Mouse (Mus musculus) MEL (cell line): ENCODE data around the gene Gng7. TPM values are rescaled to one million over a fixed set of nuclear protein-coding genes. Genes with fewer than 3 reads are reported as not detected.

Experiments
- DNase-seq: peaks from one replicate; pipeline ENCODE4 v3.0.0; 2011; ENCODE audit warnings: low read depth, low spot score
- H3K27ac ChIP-seq: 2 replicates; pipeline ENCODE4 v1.5.1; 2012; ENCODE audit warnings: low read depth, mild to moderate bottlenecking, control low read depth, low read length, moderate library complexity; ENCODE audit not compliant: control insufficient read depth
- H3K27me3 ChIP-seq, 2 experiments: fragments of 150-350 bp in 1 of 2; sonication (generic) in 1 of 2; 2 replicates each; pipeline ENCODE4 v1.6.1; 2012; ENCODE audit warnings: low read length in 2 of 2, mild to moderate bottlenecking in 2 of 2, improper control_type of control experiment in 1 of 2, moderate library complexity in 1 of 2; ENCODE audit not compliant: insufficient read depth in 2 of 2, control insufficient read depth in 1 of 2
- H3K36me3 ChIP-seq, 2 experiments: 2 replicates each; pipeline ENCODE4 v1.6.1; 2012 to 2014; ENCODE audit warnings: low read length in 2 of 2, improper control_type of control experiment in 1 of 2, inconsistent platforms in 1 of 2, mild to moderate bottlenecking in 1 of 2; ENCODE audit not compliant: insufficient read depth in 2 of 2, control insufficient read depth in 1 of 2
- H3K4me1 ChIP-seq, 2 experiments: fragments of 150-350 bp in 1 of 2; sonication (generic) in 1 of 2; 2 replicates each; pipeline ENCODE4 v1.6.1; 2012; ENCODE audit warnings: low read length in 2 of 2, improper control_type of control experiment in 1 of 2, mild to moderate bottlenecking in 1 of 2; ENCODE audit not compliant: insufficient read depth in 2 of 2, control insufficient read depth in 1 of 2
- H3K4me3 ChIP-seq, 2 experiments: fragments of 150-350 bp in 1 of 2; sonication (generic) in 1 of 2; 2 replicates each; pipeline ENCODE4 v1.5.1; 2012; ENCODE audit warnings: low read depth in 2 of 2, low read length in 2 of 2, mild to moderate bottlenecking in 2 of 2, moderate library complexity in 2 of 2, control low read depth in 1 of 2, improper control_type of control experiment in 1 of 2; ENCODE audit not compliant: control insufficient read depth in 1 of 2, insufficient read depth in 1 of 2
- H3K79me2 ChIP-seq: 2 replicates; pipeline ENCODE4 v1.6.1; 2012; ENCODE audit warnings: mild to moderate bottlenecking, low read length, moderate library complexity; ENCODE audit not compliant: control insufficient read depth, poor library complexity, insufficient read depth
- H3K9ac ChIP-seq: 2 replicates; pipeline ENCODE4 v1.6.1; 2012; ENCODE audit warnings: low read depth, mild to moderate bottlenecking, control low read depth, low read length, moderate library complexity; ENCODE audit not compliant: control insufficient read depth, poor library complexity, severe bottlenecking
- H3K9me3 ChIP-seq: fragments of 150-350 bp; sonication (generic); replicated peaks from 2 replicates; pipeline ENCODE4 v1.6.1; 2012; ENCODE audit warnings: mild to moderate bottlenecking, low read length, improper control_type of control experiment, moderate library complexity; ENCODE audit not compliant: insufficient read depth
- CHD1 ChIP-seq: IDR thresholded peaks from 2 replicates; pipeline ENCODE4 v1.6.1; 2012; ENCODE audit warnings: low read depth, mild to moderate bottlenecking, inconsistent platforms, low read length, improper control_type of control experiment
- EP300 ChIP-seq, 2 experiments: IDR thresholded peaks; 2 replicates each; pipeline ENCODE4 v1.6.1; 2011; ENCODE audit warnings: improper control_type of control experiment in 2 of 2, low read length in 2 of 2, low read depth in 1 of 2, mild to moderate bottlenecking in 1 of 2
- GATA1 ChIP-seq: IDR thresholded peaks from 2 replicates; pipeline ENCODE4 v1.6.1; 2011; ENCODE audit warnings: low read depth, low read length, improper control_type of control experiment
- HCFC1 ChIP-seq: IDR thresholded peaks from 2 replicates; pipeline ENCODE4 v1.6.1; 2012; ENCODE audit warnings: low read depth, mild to moderate bottlenecking, inconsistent platforms, low read length, improper control_type of control experiment, moderate library complexity
- KAT2A ChIP-seq: conservative IDR thresholded peaks from 2 replicates; pipeline ENCODE4 v1.6.1; 2012; ENCODE audit warnings: low read depth, low read length, improper control_type of control experiment, inconsistent platforms
- MAFK ChIP-seq: IDR thresholded peaks from 2 replicates; pipeline ENCODE4 v1.6.1; 2011; ENCODE audit warnings: low read depth, mild to moderate bottlenecking, low read length, improper control_type of control experiment, borderline replicate concordance
- MAX ChIP-seq: IDR thresholded peaks from 2 replicates; pipeline ENCODE4 v1.6.1; 2011; ENCODE audit warnings: low read length, improper control_type of control experiment
- MEF2A ChIP-seq: IDR thresholded peaks from 2 replicates; pipeline ENCODE4 v1.6.1; 2014; ENCODE audit warnings: low read depth, mild to moderate bottlenecking, inconsistent platforms, low read length, improper control_type of control experiment; ENCODE audit not compliant: poor library complexity, insufficient replicate concordance, severe bottlenecking; ENCODE audit errors: extremely low read depth
- NELFE ChIP-seq: IDR thresholded peaks from 2 replicates; pipeline ENCODE4 v1.6.1; 2011; ENCODE audit warnings: low read depth, low read length, improper control_type of control experiment
- NRF1 ChIP-seq: IDR thresholded peaks from 2 replicates; pipeline ENCODE4 v1.6.1; 2014; ENCODE audit warnings: low read depth, mild to moderate bottlenecking, inconsistent platforms, low read length, improper control_type of control experiment, moderate library complexity; ENCODE audit not compliant: poor library complexity, insufficient read depth, severe bottlenecking
- POLR2A ChIP-seq, 2 experiments: IDR thresholded peaks; 2 replicates each; pipeline ENCODE4 v1.6.1; 2011 to 2012; ENCODE audit warnings: low read length in 2 of 2, mild to moderate bottlenecking in 2 of 2, control low read depth in 1 of 2, improper control_type of control experiment in 1 of 2, low read depth in 1 of 2, moderate library complexity in 1 of 2; ENCODE audit not compliant: control insufficient read depth in 1 of 2, insufficient read depth in 1 of 2, poor library complexity in 1 of 2
- POLR2AphosphoS2 ChIP-seq: IDR thresholded peaks from 2 replicates; pipeline ENCODE4 v1.6.1; 2011; ENCODE audit warnings: low read length, improper control_type of control experiment
- POLR2AphosphoS5 ChIP-seq: IDR thresholded peaks from 2 replicates; pipeline ENCODE4 v1.6.1; 2012; ENCODE audit warnings: low read depth, borderline replicate concordance, mild to moderate bottlenecking, inconsistent platforms, low read length, moderate library complexity, mixed read lengths
- SIN3A ChIP-seq: IDR thresholded peaks from 2 replicates; pipeline ENCODE4 v1.6.1; 2012; ENCODE audit warnings: low read length, improper control_type of control experiment, inconsistent platforms
- SMC3 ChIP-seq: IDR thresholded peaks from 2 replicates; pipeline ENCODE4 v1.6.1; 2011; ENCODE audit warnings: low read depth, low read length, improper control_type of control experiment
- TAL1 ChIP-seq: IDR thresholded peaks from 2 replicates; pipeline ENCODE4 v1.6.1; 2012; ENCODE audit warnings: mild to moderate bottlenecking, inconsistent platforms, low read length, moderate library complexity, mixed read lengths
- TCF12 ChIP-seq: IDR thresholded peaks from 2 replicates; pipeline ENCODE4 v1.6.1; 2014; ENCODE audit warnings: low read depth, mild to moderate bottlenecking, inconsistent platforms, low read length, improper control_type of control experiment, moderate library complexity
- USF2 ChIP-seq, 2 experiments: IDR thresholded peaks; 2 replicates each; pipeline ENCODE4 v1.6.1; 2011 to 2012; ENCODE audit warnings: improper control_type of control experiment in 2 of 2, low read length in 2 of 2, borderline replicate concordance in 1 of 2, inconsistent platforms in 1 of 2, low read depth in 1 of 2, mild to moderate bottlenecking in 1 of 2; ENCODE audit not compliant: insufficient read depth in 1 of 2
- ZC3H11A ChIP-seq: IDR thresholded peaks from 2 replicates; pipeline ENCODE4 v1.6.1; 2012; ENCODE audit warnings: low read depth, mild to moderate bottlenecking, inconsistent platforms, low read length, improper control_type of control experiment
- ZNF384 ChIP-seq: IDR thresholded peaks from 2 replicates; pipeline ENCODE4 v1.6.1; 2012; ENCODE audit warnings: low read depth, mild to moderate bottlenecking, inconsistent platforms, low read length, improper control_type of control experiment
- polyA plus RNA-seq, 2 experiments: library from polyadenylated mRNA; stranded (reverse) in 1 of 2; unstranded in 1 of 2; fragments of >175 nt in 1 of 2; fragments of >200 nt in 1 of 2; gene quantifications; 2 replicates each; pipeline versions ENCODE4 v1.2.1 to v1.2.4; 2012; ENCODE audit warnings: low replicate concordance in 2 of 2, low read depth in 1 of 2; ENCODE audit not compliant: insufficient read length in 2 of 2, insufficient read depth in 1 of 2, missing spikeins in 1 of 2
- total RNA-seq: library from RNA; depleted of rRNA; stranded (reverse); fragments of 300-350 nt; gene quantifications from 2 replicates; pipeline ENCODE4 v1.2.3, GENCODE M21; 2012

Gene Gng7
- total and polyA plus RNA-seq, 3 experiments, result 1.3 to 6.2 TPM; not detected in 1

DNA sequence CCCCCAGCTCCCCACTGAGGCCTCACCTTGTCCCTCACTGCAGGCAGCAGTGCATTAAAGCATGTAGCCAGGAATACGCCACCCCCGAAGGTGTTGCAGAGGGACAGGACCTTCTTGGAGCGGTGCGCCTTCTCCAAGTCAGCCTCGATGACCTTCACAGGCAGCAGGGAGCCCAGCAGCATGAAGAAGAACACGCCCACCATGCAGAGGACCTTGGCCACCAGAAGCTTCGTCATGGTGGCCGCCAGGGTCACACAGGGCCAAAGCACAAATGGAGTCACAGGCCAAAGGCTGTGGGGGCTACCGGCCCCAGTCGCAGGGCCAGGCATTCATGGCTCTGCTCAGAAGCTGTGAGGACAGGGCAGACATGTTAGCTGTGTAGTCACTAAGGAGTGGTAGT lies 18.8 kb upstream of the Gng7 start:
- Histone ChIP-seq H3K4me3 (no peak overlapping the region), H3K4me1 (no peaks in the 10 kb centered on the region), H3K27ac (no peak overlapping the region), H3K79me2 (no peaks in the 10 kb centered on the region; the same call in 1 of the 2 replicates), H3K9me3 (no peaks in the 10 kb centered on the region), H3K36me3 (no peaks in the 10 kb centered on the region), H3K9ac (no peak overlapping the region), H3K27me3 (no peaks in the 10 kb centered on the region)
- DNase-seq, result no peak
- no peak for TF ChIP-seq TCF12

DNA sequence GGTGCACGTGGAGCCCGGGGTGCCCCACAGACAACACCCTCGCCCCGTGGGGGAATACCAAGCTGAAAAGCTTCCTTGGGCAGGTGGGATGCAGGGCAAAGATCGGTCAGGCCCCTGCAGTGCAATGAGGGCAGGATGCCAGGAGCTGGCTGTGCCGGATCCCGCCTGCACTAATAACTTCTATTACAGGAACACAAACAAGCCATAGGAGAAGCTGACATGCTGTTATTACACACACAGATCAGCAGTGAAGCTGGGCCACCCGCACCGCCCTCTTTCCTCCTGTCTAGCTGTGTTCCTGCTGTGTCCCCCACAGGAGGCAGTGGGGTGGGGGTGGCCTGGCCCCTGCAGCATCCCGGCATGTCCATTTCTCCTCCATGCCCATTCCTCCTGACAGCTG lies 14.3 kb upstream of the Gng7 start:
- no peaks in the 10 kb centered on the region for H3K27me3 ChIP-seq
- no peak overlapping the region for H3K9ac ChIP-seq
- H3K4me1 ChIP-seq, result no peaks in the 10 kb centered on the region
- no peaks in the 10 kb centered on the region for H3K79me2 ChIP-seq
- H3K9me3 ChIP-seq, result no peaks in the 10 kb centered on the region
- no peaks in the 10 kb centered on the region for H3K36me3 ChIP-seq
- TF ChIP-seq POLR2A (IDR thresholded peaks at IDR 0.05; ENCODE audit: control insufficient read depth in 1 of 2, insufficient read depth in 1 of 2, low read depth in 1 of 2, low read length in 2 of 2, poor library complexity in 1 of 2) (no peak), EP300 (IDR thresholded peaks at IDR 0.05; ENCODE audit: low read depth in 1 of 2, low read length in 2 of 2) (no peak), GATA1 (no peak), POLR2AphosphoS5 (no peak)
- no peak overlapping the region for H3K27ac ChIP-seq
- H3K4me3 ChIP-seq, result no peak overlapping the region
- DNase-seq, result no peak

DNA sequence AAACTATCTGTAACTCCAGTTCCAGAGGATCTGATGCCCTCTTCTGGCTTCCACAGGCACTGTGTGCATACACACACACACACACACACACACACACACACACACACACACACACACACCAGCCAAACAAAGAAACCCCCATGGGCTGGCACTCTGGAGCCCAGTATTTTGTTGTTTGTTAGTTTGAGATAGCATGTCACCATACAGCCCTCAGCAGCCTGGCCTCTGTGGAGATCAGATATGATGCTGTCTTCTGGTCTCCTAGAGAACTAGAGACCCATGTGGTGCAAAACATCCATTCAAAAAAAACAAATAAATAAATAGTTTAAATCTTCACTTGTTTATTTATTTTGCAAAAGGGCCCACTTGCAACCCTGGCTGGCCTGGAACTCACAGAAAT lies 13.5 kb upstream of the Gng7 start:
- no peak overlapping the region for H3K4me3 ChIP-seq
- H3K79me2 ChIP-seq, result no peaks in the 10 kb centered on the region
- no peak overlapping the region for H3K9ac ChIP-seq
- no peaks in the 10 kb centered on the region for H3K36me3 ChIP-seq
- H3K9me3 ChIP-seq, result no peaks in the 10 kb centered on the region
- no peak for DNase-seq
- H3K27ac ChIP-seq, result no peak overlapping the region
- TF ChIP-seq MAFK (no peak), NELFE (no peak), MEF2A (no peak), MAX (no peak), POLR2AphosphoS2 (no peak), TAL1 (no peak), GATA1 (no peak), SIN3A (no peak), HCFC1 (no peak), USF2 (IDR thresholded peaks at IDR 0.05; ENCODE audit: borderline replicate concordance in 1 of 2, insufficient read depth in 1 of 2, low read depth in 1 of 2, low read length in 2 of 2) (no peak), EP300 (IDR thresholded peaks at IDR 0.05; ENCODE audit: low read depth in 1 of 2, low read length in 2 of 2) (no peak), ZC3H11A (no peak), KAT2A (no peak), ZNF384 (no peak), POLR2A (IDR thresholded peaks at IDR 0.05; ENCODE audit: control insufficient read depth in 1 of 2, insufficient read depth in 1 of 2, low read depth in 1 of 2, low read length in 2 of 2, poor library complexity in 1 of 2) (no peak), CHD1 (no peak), TCF12 (no peak), SMC3 (no peak), NRF1 (no peak)
- no peaks in the 10 kb centered on the region for H3K27me3 ChIP-seq
- no peaks in the 10 kb centered on the region for H3K4me1 ChIP-seq
